Mouse (Mus musculus): Measurements from ENCODE around the gene Pdia6. TPM values are rescaled to one million over a fixed set of nuclear protein-coding genes. Genes with fewer than 3 reads are reported as not detected.

Gene Pdia6
- 190 TPM for polyA plus RNA-seq (2017; shearing (Covaris generic))

DNA sequence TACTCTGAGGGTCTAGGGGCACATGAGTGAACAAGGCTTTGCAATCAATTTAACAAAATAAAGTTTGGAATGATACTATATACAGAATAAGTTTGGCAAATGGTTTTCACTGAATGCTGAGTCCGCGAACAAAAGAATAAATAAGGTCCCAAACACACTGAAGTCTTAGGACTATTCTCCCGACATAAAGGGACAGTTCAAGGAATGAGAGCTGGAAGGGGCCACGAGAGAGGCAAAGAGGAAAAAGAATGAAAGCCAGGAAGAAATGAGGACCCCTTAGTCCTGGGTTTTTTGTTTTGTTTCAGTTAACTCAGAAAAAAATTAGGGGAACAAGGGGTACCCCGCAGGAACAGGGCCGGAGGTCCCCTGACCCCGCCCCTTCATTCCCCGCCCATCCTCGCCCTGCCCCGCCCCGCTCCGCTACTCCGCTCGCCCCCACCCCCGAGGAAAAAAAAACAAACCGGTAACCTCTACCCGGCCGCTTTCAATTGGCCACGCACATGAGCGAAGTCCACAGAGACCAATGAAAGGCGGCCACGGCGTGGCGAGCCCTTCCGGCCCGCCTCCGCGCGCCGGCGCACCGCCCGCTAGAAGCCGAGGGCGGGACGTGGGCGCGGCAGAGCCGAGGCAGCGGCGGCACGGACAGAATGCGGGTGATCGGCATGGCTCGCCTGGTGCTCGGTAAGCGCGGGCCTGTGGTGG, at the start of gene Pdia6:
Gene Pdia6, plus strand, starts transcription at position 575 of the 702 bp plus-strand sequence.

DNA sequence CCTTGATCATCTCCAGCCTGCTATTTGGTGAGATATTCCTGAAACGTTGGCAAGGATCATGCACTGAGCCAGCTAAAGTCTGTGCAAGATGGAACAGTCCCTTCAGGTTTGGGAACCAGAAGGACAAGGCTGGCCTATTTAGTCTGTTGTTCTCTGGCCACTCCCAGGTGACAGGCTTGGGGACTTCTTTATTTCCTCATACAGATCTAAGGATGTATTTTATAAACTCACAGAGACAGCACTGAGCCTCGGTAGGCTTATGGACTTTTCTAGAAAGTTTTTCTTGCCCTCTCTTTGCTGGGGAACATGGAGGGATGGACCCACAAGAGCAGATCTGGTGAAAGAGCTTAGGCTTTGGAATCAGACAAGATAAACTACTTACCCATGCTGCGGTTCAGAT, 62.9 kb downstream of the Pdia6 start, which contains the start of gene Atp6v1c2:
Gene Atp6v1c2, minus strand, starts transcription at position 101 of the 400 bp plus-strand sequence.

Other genes starting within 250 kb of the Pdia6 start
- 0.24 TPM for gene Kcnf1, start 89.7 kb upstream of the Pdia6 start, polyA plus RNA-seq (2017; shearing (Covaris generic))
- not detected for gene Atp6v1c2, start 62.8 kb downstream of the Pdia6 start, polyA plus RNA-seq (2017; shearing (Covaris generic))
- 36.6 TPM for gene Nol10, start 81.9 kb downstream of the Pdia6 start, polyA plus RNA-seq (2017; shearing (Covaris generic))